Mouse (Mus musculus): ENCODE data around the gene Dao.

GRCm38 (mm10) chr5:114041327-114041930, 37.9 kb downstream of the Dao start:
- TF ChIP-seq ZC3H11A (IDR thresholded peaks at IDR 0.05; ENCODE audit: borderline replicate concordance, low read depth, low read length) (no peak), ZNF384 (IDR thresholded peaks at IDR 0.05; ENCODE audit: low read depth, low read length) (no peak), MAFK (IDR thresholded peaks at IDR 0.05; ENCODE audit: insufficient read depth, low read depth, low read length) (0 out of 2 replicates have a peak, but pooled peaks have one; percentile 8)
